Mouse (Mus musculus) erythroblast, embryonic 14.5 days (primary cell): ENCODE measurements around the gene Tln1. TPM values are rescaled to one million over a fixed set of nuclear protein-coding genes. Genes with fewer than 3 reads are reported as not detected.

Experiments
- H3K27me3 ChIP-seq: 2 replicates; pipeline ENCODE4 v1.6.1; 2012; ENCODE audit warnings: inconsistent platforms; ENCODE audit not compliant: control insufficient read depth
- H3K36me3 ChIP-seq: 2 replicates; pipeline ENCODE4 v1.6.1; 2012; ENCODE audit warnings: mild to moderate bottlenecking, inconsistent platforms; ENCODE audit not compliant: control insufficient read depth
- H3K4me1 ChIP-seq: 2 replicates; pipeline ENCODE4 v1.6.1; 2012; ENCODE audit warnings: inconsistent platforms; ENCODE audit not compliant: control insufficient read depth
- H3K4me3 ChIP-seq: replicated peaks from 2 replicates; pipeline ENCODE3; 2012; ENCODE audit warnings: moderate library complexity, mild to moderate bottlenecking, inconsistent platforms
- H3K9me3 ChIP-seq: 2 replicates; pipeline ENCODE4 v1.6.1; 2012; ENCODE audit warnings: low read length, inconsistent platforms, mixed read lengths; ENCODE audit not compliant: control insufficient read depth
- GATA1 ChIP-seq: IDR thresholded peaks from 2 replicates; pipeline ENCODE4 v1.6.1; 2012; ENCODE audit warnings: low read length, inconsistent platforms, mixed read lengths
- TAL1 ChIP-seq: IDR thresholded peaks from 3 replicates; pipeline ENCODE4 v1.6.1; 2012; ENCODE audit warnings: low read length, inconsistent platforms, mixed read lengths
- polyA plus RNA-seq: library from polyadenylated mRNA; stranded (reverse); fragments of >175 nt; gene quantifications from 2 replicates; pipeline ENCODE4 v1.2.3, GENCODE M21; 2012

Gene Tln1
- polyA plus RNA-seq, 1 experiment = 17.6 TPM

- Histone ChIP-seq H3K4me1 (peaks cover 42% of the 10 kb centered on the region), H3K36me3 (no peaks in the 10 kb centered on the region), H3K27me3 (peaks cover 8% of the 10 kb centered on the region), H3K4me3 (no peak overlapping the region), H3K9me3 (no peaks in the 10 kb centered on the region)
- TF ChIP-seq TAL1 (no peak), GATA1 (no peak)
These were observed 29.5 kb upstream of the Tln1 start for GRCm38 (mm10) chr4:43591961-43592360.

DNA sequence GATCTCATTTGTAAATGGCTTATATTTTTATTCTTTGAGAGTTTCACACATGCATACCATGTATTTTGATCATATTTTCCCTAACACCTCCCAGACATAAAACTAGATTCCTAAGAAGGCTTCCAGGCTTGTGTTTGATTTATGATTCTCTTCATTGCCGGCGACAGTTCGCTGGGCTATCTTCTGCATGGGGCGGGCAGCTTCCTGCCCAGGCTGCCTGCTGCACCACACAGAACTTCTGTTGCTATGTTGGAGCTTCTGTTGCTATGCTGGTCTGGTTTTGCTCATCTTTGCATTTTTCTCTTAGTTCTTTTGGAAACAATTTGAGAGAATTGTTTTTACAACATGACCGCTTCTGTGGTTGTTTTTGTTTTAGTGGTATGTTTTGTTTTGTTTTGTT is 29.1 kb upstream of the Tln1 start:
- Histone ChIP-seq H3K9me3 (no peaks in the 10 kb centered on the region), H3K36me3 (no peaks in the 10 kb centered on the region), H3K27me3 (peaks cover 8% of the 10 kb centered on the region), H3K4me3 (no peak overlapping the region), H3K4me1 (peaks cover 40% of the 10 kb centered on the region)
- TF ChIP-seq GATA1 = no peak
- no peak for TF ChIP-seq TAL1

DNA sequence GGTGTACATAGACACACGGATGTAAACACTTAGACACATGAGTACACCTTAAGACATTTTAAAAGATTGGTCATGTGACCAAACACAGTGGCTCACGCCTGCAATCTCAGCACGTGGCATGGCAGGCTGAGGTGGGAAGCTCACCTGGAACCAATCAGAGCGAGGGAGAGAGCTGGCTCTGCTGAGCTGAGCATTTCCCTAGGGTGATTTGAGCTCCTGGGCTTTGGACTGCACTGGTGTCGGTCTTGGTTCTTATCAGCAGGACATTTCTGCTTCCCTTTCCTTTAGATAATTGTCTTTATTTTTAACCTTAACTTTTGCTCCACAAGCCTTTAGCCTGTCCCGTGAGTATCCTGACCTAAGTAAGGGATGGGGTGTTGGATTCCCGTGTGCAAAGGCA is 25.2 kb upstream of the Tln1 start:
- peaks cover 8% of the 10 kb centered on the region for H3K27me3 ChIP-seq
- no peak for TF ChIP-seq TAL1
- H3K36me3 ChIP-seq = peaks cover 33% of the 10 kb centered on the region
- H3K4me3 ChIP-seq = no peak overlapping the region
- peaks cover 41% of the 10 kb centered on the region for H3K4me1 ChIP-seq
- H3K9me3 ChIP-seq = no peaks in the 10 kb centered on the region

GRCm38 (mm10) chr4:43586411-43586810 is 23.9 kb upstream of the Tln1 start:
- H3K9me3 ChIP-seq = no peaks in the 10 kb centered on the region
- H3K36me3 ChIP-seq = peaks cover 45% of the 10 kb centered on the region
- H3K4me1 ChIP-seq = peaks cover 47% of the 10 kb centered on the region
- peaks cover 8% of the 10 kb centered on the region for H3K27me3 ChIP-seq
- TF ChIP-seq TAL1 = no peak
- TF ChIP-seq GATA1 = no peak
- no peak overlapping the region for H3K4me3 ChIP-seq

GRCm38 (mm10) chr4:43585682-43586081 is 23.2 kb upstream of the Tln1 start:
- Histone ChIP-seq H3K4me1 (peaks cover 48% of the 10 kb centered on the region), H3K9me3 (no peaks in the 10 kb centered on the region), H3K36me3 (peaks cover 53% of the 10 kb centered on the region), H3K27me3 (peaks cover 8% of the 10 kb centered on the region), H3K4me3 (no peak overlapping the region)
- TF ChIP-seq GATA1 = no peak
- no peak for TF ChIP-seq TAL1

DNA sequence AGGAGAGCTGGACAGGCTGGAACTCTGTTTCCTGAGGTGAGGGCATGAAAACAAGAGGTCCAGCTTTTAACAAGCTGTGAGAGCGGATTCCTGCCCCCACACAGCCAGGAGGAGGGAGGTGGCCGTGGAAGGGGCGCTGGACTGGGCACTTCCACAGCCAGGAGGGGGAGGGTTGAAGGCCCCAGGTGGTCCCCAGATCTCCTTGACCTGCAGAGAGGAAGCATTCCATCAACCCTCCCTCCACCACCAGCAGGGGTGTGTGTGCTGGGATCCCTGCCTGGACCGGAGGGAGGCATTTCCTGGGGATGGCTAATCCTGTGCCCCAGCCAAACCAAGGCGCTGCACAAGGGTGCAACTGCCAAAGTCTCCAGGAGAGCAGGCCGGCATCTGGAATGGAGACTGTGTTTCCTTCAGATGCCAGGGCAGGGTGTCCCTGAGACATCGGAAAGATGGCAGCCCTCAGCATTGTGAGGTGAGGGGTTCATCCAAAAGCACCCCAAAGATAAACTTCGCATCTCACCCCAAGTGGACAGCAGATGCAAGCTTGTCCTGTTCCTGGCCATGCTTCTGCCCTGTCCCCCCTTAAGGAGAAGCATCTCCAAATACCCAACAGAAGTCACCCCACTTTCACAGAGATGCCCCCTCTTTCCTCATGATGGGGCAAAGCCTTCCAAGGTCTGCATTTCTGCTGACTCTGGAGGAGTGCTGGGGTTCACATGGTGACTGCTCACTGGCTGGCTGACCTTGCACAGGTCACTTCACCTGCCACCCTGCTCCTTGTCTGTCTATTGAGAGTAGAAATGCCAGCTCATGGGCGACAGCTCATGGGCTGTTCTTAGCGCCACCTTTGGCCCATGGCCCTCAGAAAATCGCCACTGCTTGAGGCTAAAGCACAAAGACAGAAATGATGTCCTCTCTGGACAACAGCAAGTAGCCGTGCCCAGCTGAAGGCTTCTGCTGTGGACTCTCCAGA is 22.2 kb upstream of the Tln1 start, which contains the start of gene Msmp:
TSS of gene Msmp (minus strand) at position 51 of the 973 bp plus-strand sequence.
- TF ChIP-seq TAL1 (no peak), GATA1 (no peak)
- Histone ChIP-seq H3K27me3 (peaks cover 8% of the 10 kb centered on the region), H3K4me1 (peaks cover 51% of the 10 kb centered on the region), H3K4me3 (no peak within 1 kb of the TSS), H3K36me3 (peaks cover 61% of the 10 kb centered on the region), H3K9me3 (no peaks in the 10 kb centered on the region)

DNA sequence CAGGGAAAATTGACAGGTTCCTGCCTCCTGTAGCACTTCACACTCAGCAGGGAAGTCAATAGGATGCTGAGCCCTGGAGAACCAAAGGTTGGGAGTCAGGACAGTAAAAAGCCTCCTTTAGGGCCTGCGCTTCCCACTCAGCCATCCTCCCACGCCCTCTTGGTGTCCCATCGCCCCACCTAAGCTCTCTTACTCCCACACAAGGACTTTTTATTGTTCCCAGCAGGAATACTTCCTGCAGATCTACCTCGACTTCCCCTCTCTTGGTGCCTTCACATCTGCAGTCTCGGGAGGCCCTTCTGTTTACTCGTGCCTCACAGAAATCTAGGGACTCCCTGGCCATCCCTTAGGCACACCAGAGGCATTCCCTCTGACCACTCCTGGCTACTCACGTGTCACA is 20.9 kb upstream of the Tln1 start:
- H3K27me3 ChIP-seq = peaks cover 6% of the 10 kb centered on the region
- H3K9me3 ChIP-seq = no peaks in the 10 kb centered on the region
- no peak overlapping the region for H3K4me3 ChIP-seq
- peaks cover 55% of the 10 kb centered on the region for H3K4me1 ChIP-seq
- peaks cover 61% of the 10 kb centered on the region for H3K36me3 ChIP-seq
- no peak for TF ChIP-seq TAL1
- TF ChIP-seq GATA1 = no peak

DNA sequence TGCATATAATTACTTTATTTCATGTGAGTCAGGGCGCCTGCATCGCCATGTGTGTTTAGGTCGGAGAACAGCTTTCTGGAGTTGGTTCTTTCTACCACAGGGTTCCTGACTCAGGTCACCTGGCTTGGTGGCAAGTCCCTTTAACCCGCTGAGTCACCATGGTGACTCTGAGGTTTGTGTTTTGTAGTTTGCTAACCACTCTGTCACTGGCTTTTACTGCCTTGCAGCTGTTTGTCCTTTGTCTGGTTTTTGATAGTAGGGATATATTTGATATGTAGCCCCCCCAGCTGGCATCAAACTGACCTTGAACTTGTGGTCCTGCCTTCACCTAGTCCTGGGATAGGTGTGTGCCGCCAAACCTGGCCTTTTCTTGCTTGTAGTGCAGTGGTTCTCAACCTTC is 19.8 kb upstream of the Tln1 start:
- Histone ChIP-seq H3K9me3 (no peaks in the 10 kb centered on the region), H3K4me3 (no peak overlapping the region), H3K36me3 (peaks cover 61% of the 10 kb centered on the region), H3K27me3 (no peaks in the 10 kb centered on the region), H3K4me1 (peaks cover 55% of the 10 kb centered on the region)
- TF ChIP-seq TAL1 (no peak), GATA1 (no peak)

GRCm38 (mm10) chr4:43581381-43581780 is 18.9 kb upstream of the Tln1 start:
- H3K27me3 ChIP-seq = no peaks in the 10 kb centered on the region
- no peaks in the 10 kb centered on the region for H3K9me3 ChIP-seq
- no peak overlapping the region for H3K4me3 ChIP-seq
- TF ChIP-seq GATA1 (no peak), TAL1 (no peak)
- peaks cover 65% of the 10 kb centered on the region for H3K36me3 ChIP-seq
- H3K4me1 ChIP-seq = peaks cover 62% of the 10 kb centered on the region
